Mouse (Mus musculus): ENCODE measurements around the gene Rtn4r.

The Rtn4r gene

DNA sequence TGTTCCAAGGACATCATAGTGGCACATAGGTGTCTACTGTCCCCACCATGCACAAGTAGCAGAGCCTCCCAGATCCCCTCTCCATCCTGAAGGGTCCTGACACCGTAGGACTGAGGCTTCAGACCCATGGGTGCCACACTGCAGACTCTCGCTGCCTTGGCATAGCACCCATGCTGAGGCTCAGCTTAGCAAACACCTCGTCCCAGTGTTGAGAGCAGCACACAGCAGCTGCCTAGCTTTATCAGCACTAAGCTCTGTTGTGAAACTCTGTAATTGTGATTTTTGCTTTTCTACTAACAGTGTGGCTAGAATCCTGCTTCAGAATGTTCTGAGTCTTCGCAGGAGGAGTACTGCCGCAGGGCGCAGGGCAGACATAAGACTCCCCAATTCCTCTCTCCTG, 70.4 kb downstream of the Rtn4r start:
- DNase-seq, result no peak

DNA sequence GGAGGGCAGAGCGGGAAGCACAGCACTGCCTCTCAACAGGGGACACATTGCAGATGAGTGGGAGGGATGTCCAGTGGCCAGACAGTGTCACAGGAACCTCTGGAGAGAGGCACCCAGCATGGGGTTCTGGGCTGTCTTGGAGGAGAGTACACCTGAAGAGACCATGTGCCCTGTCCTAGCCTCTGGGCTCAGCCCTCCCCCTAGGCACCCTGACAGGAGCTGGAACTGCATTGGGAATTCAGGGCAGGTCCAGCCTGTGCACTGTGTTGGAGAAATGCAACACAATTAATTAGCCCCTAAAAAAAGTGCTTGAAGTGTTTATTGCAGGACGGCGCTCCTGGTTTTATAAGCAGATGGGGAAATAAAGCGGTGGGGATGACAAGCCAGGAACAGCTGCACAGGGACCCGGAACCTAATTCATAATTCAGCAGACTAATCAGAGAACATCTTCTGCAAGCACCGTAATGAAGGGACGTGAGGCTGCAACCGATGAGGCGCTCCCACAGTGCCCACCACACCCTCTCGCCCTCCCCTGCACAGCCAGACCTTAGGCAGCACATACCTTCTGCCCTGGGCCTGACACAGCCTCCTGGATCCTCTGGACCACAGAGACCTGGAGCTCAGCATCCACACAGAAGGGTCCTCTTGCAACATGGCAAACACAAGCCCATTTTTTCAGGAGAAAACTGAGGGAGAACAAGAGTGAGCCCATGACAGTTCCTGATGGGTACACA, 71.1 kb downstream of the Rtn4r start:
- no peak for DNase-seq

DNA sequence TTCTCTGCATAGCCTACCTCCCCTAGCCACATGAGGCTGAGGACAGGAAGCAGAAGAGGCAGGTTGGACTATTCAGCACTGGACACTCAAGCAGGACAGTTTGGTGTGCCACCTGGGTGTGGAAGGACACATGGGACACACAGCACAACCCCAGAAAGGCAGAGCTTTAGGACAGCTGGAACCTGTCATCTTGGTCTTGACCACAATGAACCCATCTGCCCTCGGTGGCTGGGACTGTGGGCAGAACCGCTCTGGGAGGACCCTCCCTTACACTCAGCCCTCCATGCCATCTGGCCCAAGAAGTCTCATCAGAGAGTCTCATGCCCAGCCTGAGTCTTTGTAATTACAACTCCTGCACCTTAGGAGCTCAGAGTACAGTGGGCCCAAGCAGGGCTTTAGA, 72.6 kb downstream of the Rtn4r start:
- DNase-seq, result no peak

DNA sequence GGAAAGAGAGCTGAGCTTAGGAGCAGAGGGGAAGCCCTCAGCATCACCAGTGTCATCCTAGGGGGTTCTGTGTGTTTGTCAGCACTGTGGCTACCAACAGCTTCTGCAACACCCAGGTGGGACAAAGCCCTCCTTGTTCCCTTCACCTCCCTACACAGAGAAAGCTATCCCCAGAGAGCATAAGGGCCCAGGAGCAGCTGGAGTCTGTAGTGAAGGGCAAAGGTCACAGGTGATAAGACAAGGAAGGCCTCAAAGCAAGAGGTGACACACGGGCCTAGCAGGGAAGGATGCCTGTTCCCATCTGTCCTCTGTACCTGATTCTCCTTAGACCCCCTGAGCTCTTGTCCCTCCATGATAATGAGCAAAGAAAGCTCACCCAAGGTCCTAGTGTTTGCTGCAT, 74.2 kb downstream of the Rtn4r start:
- DNase-seq, result no peak

Measured in kidney, postnatal 25 days (tissue).